Mouse (Mus musculus) retina, postnatal 1 day (tissue): ENCODE data around the gene Foxl1.
"Not testable (repeated sequence)": the region's sequence is repeated elsewhere in the genome, so short reads cannot be mapped to it uniquely, and the experiment has no call there.

ENCODE experiments used
- DNase-seq: peaks from one replicate; pipeline ENCODE4 v3.0.0-alpha.2; 2012

Gene Foxl1

DNA sequence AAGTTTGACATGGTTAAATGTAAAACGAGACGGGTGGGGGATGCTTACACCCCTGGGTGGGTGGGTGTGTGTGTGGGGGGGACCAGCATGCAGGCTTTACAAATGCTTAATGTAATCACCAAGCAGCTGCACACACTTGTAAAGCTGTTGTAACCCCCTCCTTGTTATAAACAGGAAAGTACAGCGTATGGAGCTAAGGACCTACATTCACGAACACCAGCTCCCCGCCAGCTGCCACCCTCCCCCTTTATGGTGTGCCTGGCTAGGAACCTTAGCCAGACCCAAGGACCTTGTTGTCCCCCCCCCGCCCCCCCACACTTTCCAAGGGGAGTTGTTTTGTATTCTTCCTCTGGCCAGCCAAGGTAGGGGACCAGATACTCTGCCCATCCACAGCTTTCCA, 1.0 kb upstream of the Foxl1 start:
- no peak for DNase-seq

- no peak for DNase-seq
These were observed 444 bp upstream of the Foxl1 start for GRCm38 (mm10) chr8:121127291-121127701.

DNA sequence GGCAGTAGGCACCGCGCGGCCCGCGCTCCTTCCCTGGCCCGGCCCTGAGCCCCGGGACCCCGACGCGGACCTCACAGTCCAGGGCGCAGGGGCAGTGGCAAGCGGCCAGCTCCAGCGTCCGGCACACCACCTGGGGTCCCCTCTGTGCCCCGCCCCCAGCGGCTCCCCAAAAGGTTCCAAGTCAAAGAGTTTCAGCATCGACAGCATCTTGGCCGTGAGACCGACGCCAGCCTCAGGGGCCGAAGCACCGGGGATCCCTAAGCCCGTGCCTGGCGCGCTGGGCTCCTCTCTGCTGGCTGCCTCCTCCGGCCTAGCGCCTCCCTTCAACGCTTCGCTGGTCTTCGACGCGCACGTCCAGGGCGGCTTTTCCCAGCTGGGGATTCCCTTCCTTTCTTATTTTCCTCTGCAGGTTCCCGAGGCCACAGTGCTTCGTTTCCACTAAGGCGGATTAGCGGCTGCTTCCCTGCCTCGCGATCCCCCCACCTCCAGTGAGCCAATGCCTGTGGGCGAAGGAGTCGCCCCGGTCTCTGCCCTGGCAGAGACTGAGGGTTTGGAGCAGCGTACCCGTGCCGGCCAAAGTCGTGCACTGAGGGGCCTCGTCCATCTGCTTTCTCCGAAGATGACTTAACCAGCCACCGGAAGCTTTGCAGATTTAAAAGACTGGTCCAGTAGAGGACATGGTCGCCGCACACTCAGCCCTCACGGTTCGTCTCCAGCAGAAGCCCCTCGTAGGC, 958 bp downstream of the Foxl1 start:
- DNase-seq, result peak; percentile 61

GRCm38 (mm10) chr8:121129265-121129940, 1.7 kb downstream of the Foxl1 start:
- DNase-seq, result no peak

DNA sequence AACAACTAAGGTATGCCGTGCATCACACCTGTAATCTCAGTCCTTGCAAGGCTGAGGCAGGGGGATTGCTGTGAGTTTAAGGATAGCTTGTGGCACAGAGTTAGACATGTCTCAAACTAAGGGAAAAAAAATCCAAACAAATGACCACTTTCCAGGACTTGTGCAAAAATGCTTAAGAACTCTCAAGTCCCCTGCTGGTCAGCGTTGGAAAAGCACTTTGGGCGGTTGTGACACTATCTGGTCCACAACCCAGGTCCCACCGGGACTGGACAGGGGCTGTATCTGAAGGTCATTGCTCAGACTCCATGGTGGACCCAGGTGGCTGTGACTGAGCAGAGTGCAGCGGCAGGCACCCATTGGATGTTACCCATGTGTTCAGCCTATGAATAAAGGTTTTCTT, 2.8 kb downstream of the Foxl1 start:
- peak; percentile 62 for DNase-seq

GRCm38 (mm10) chr8:121132961-121133513, 5.3 kb downstream of the Foxl1 start:
- DNase-seq, result no peak

DNA sequence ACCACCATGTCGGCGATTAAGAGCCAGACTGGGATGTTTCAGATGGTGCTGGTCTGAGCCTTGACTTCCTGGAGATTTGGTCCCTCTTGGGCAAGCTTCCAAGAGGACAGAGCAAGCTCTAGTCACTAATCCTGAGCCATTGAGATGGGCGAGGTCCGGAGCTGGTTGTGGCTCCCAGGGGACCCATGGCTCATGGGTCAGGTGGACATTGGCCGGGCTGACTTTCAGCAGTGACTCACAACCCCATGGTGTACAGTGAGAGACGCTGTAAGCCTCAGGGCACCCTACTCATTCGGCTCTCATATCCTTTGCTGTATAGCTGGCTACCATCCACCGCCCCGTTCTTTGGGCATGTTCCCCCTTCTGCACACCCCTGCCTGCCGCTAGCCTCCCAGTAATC, 6.4 kb downstream of the Foxl1 start:
- DNase-seq, result no peak

DNA sequence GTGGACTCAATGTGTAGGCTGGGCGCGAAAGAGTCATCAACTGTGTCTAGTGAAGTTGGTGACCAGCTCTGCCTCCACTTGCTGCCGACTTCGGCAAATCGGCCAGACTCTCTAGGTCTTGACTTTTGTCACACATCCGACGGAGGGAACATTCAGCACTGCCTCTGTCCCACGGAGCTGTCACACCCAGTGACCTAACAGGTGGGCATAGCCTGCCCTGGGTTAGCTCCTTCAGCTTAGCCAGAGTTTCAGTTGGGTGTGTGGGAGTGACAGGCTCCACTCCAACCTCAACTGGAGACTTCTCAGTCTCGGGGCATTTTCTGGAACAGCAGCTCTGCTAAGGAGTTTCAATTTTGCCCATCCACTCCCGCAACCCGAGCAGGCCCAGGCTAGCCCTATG, 6.8 kb downstream of the Foxl1 start:
- DNase-seq, result no peak

- no peak for DNase-seq
These were observed 9.1 kb downstream of the Foxl1 start for GRCm38 (mm10) chr8:121136856-121137255.

DNA sequence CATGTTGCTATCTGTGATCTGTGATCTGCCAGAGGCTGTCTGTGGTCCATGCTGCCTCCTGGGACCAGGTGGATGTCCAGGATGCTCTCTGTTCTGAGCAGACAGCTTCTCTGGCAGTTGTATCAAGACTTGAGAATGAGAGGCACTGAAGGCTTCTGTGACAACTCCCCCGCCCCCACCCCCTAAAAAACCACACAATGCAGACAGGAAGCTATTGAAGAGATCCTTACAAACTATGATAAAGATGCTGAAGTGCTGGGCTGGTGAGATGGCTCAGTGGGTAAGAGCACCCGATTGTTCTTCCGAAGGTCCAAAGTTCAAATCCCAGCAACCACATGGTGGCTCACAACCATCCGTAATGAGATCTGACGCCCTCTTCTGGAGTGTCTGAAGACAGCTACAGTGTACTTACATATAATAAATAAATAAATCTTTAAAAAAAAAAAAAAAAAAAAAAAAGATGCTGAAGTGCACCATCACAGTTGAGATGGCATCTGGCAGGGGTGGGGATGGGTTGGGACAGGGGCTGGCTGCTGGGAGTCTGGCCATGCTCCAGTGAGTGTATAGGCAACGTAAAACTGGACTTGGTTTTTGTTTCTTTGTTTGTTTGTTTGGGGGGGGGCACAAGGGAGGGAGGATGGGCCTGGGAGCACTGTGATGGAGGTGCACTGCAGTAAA, 17.9 kb downstream of the Foxl1 start:
- not testable (repeated sequence) for DNase-seq

- no peak for DNase-seq
These were observed 20.9 kb downstream of the Foxl1 start for GRCm38 (mm10) chr8:121148573-121149083.

DNA sequence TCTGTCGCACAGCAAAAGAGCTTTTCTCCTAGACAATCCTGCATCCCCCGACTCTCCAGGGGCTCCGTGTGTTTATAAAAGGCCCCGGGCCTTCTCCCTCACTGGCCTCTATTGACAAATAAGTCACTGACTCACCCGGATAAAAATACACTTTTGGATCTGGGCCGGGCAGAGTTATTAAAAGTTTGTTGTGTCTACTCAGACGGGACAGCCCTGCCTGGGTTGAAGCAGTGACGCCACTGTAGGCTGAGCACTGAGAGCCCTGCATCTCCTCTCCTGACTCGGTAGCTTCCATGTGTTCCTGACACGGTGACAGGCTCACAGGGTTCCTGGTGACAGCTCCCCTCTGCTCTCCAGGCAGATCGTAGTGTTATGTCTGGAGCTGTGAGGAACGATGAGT, 24.7 kb downstream of the Foxl1 start:
- DNase-seq, result no peak

- no peak for DNase-seq
These were observed 29.3 kb downstream of the Foxl1 start for GRCm38 (mm10) chr8:121156990-121157491.

DNA sequence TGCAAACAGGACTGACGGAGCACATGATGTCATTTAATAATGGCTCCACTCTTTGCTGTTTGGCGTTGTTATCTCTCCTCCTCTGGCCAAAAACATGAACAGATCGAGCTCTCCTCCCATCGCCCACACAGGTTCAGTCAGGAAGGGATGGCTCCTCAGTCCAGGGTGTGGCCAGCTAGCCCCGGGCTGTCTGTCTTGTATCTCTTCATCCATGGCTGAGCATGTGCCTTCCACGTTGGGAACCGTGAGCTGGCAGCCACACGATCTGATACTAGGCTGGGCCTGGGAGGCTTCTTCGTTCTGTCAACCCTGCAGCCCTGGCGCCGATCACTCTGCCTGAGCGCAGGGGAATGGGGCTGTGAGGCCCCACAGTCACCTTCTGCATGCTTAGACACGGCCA, 31.1 kb downstream of the Foxl1 start:
- DNase-seq, result peak; percentile 27

DNA sequence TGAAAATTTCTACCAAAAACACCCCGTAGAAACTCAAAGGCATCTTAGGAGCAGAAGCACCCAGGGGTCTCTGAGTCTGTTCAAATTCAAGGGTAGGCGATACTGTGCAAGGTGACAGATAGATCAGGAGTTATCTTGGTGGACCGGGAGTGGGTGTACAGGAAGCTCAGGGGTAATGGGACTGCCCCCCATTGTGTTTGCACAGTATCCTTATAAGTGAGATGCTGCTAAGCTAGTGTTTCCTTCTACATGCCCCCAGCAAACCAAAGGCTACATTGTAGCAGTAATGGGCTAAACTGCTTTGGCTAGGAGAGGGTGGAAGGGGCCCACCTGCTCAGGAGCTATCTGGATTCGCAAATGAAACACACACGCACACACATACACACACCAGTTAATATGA, 33.7 kb downstream of the Foxl1 start:
- no peak for DNase-seq

DNA sequence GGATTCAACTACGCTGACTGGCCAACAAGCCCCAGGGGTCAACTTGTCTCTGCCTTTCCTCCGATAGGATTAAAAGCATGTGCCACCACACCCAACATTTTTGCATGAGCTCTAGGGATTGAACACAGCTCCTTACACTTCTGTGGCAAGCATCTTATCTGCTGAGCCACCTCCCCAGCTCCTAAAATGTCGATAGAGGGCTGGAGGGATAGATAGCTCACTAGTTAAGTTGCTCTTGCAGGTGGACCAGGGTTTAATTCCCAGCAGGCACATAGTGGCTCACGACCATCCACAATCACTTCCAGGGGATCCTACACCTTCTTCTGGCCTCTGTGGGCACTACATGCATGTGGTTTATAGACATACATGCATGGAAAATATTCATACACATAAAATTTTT, 34.7 kb downstream of the Foxl1 start:
- no peak for DNase-seq

- no peak for DNase-seq
These were observed 35.4 kb downstream of the Foxl1 start for GRCm38 (mm10) chr8:121162906-121163695.

DNA sequence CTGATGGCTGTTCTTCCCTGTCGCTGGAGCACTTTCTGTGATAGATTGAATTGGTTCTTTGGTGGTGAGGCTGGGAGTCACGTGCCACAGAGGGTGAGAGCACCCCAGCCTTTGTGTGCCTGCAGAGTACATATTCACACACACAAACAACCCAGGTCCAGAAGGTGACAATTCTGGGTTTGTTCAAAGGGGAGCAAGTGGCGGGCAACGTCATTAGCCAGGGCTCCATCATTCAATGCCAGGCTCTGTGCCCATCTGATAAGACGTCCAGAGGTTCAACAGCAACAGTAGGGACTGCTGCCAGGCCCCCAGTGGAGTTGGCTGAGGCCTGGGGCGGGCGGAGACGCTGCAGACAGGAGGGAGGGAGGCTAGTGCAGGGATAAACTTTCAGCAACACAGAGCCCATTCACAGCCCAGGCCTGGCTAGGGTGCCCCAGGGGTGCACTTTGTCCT, 36.3 kb downstream of the Foxl1 start:
- no peak for DNase-seq

DNA sequence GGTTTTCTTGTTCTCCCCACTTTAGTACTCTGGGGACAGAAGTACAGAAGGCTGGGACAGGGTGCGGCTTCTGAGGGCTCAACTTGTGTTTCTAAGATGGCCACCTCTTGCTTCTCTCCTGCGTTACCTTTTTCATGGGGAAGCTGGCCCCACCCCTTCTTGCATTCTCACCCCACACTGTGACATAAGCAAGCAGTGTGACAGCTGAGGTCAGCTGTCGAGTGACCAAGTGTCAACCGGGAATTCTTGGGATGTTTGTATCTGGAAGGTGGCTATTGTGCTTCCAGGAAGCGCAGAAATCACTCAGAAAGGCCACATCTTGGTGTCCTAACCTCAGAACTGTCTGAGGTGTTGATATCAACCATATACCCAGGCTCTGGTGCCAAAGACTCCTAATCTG, 40.3 kb downstream of the Foxl1 start:
- DNase-seq, result no peak

GRCm38 (mm10) chr8:121170116-121170515, 42.4 kb downstream of the Foxl1 start:
- peak; percentile 30 for DNase-seq

- DNase-seq, result no peak
These were observed 43.1 kb downstream of the Foxl1 start for GRCm38 (mm10) chr8:121170626-121171552.
